Mouse (Mus musculus) B cell, adult 2 months (primary cell): ENCODE measurements around the gene Olfr1499.
"Not testable (repeated sequence)": the region's sequence is repeated elsewhere in the genome, so short reads cannot be mapped to it uniquely, and the experiment has no call there.

ENCODE experiments used
- DNase-seq, 2 experiments: peaks; one replicate each; pipeline ENCODE4 v3.0.0; 2022

Gene Olfr1499

DNA sequence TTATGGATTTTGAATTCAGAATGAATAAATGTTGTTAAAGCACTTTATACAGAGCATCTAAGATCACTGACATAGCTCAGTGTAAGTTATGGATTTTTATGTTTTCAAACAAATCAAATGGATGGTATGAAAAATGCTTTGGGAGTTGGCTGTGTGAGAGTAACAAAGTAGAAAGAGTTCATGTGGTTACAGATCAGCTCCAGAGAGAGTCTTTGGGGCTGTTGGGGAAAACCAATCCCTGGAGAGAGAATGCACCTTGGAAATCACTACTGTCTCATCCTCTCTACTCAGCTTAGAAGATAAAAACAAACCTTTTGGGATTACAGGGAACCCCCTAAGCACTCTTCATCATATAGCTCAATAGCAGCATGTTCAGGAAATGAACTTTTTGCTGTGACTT is at the start of gene Olfr1499:
TSS of gene Olfr1499 (minus strand) at position 101 of the 400 bp plus-strand sequence.
- DNase-seq: no peak

DNA sequence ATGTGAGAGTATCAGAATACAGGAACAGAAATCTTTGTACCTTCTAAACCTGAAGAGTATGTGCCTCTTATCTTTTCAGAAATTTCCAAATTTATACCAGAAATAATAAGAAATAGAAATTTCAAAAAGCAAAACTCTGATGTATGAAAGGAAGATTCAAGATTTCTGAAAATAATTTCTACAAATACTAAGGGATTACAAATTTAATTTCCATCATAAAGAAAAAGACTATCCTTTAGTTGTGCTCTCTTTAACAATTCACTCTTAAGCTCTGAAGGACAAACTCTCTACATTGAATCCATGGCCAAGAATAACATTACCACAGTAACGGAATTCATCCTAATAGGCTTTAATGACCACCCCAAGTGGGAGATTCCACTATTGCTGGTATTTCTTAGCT is 42.2 kb upstream of the Olfr1499 start, which contains the start of gene Olfr1502:
TSS of gene Olfr1502 (plus strand) at position 301 of the 400 bp plus-strand sequence.
- DNase-seq: no peak

DNA sequence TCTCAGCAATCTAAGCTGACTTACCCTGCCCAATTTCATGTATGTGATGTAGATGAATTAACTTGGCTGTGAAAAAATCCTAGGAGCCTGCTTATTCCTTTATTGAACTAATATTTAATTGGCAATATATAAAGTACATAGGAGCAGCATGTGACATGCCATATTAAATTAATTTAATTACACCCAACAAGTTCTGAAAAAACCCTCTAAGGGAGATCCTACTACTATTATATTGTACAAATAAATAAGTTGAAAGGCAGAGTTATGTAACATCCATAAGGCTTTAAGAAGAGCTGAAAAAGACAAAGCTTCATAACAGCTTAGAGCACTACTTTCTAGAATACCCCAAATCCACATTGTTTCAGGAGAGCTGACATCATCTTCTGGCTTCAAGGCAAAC is 31.3 kb upstream of the Olfr1499 start, which contains the start of gene Olfr1501:
TSS of gene Olfr1501 (minus strand) at position 101 of the 400 bp plus-strand sequence.
- not testable (repeated sequence) for DNase-seq

DNA sequence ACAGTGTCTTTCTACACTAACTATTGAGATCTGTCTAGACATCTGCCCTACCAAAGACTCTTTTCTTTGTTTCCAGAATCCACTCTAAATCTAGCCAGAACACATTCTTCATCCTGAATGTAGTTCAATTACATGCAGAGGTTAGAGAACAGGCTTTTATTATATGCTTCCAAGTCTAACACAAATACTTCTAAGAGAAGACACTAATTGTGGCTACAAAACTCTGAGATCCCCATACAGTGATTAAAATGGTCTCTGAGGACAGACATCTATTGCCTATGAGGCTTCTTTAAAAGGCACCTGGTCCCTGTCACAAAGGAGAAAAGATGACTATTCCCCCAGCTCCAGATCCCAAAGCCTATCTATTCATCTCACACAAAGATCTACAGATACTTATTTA is 11.1 kb upstream of the Olfr1499 start, which contains the start of gene Olfr1500:
TSS of gene Olfr1500 (minus strand) at position 101 of the 400 bp plus-strand sequence.
- DNase-seq: no peak

DNA sequence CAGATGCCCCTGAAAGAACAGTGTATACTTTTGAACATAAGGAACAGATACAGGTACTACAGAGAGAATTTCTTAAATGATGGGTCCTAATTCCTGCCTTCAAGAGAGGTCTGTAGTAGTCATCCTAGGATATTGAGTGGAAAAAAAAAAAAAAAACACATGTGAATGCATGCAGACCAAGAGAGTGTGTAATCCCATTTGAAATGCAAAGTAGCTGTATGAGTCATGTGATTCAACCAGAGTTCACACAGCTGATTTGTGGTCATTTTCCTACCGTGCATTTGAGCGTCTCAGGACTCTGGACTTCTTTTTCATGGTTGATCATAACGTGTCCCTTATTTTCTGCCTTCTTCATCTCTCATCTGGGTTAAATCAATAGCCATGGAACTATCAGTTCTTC is 9.2 kb upstream of the Olfr1499 start:
- DNase-seq: no peak

DNA sequence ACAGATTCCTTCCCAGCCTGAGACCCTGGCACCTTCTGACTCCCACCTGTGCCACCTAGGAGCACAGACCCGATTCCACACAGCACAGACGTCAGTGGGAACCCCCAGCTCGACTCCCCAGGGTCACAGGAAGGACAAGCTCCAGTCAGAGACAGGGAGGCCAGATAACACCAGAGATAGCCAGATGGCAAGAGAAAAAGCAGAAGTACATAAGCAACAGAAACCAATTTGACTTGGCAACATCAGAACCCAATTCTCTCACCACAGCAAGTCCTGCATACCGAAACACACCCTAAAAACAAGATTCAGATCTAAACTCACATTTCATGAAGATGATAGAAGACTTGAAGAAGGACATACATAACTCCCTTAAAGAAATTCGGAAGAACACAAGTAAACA is 1.6 kb upstream of the Olfr1499 start:
- DNase-seq: no peak

DNA sequence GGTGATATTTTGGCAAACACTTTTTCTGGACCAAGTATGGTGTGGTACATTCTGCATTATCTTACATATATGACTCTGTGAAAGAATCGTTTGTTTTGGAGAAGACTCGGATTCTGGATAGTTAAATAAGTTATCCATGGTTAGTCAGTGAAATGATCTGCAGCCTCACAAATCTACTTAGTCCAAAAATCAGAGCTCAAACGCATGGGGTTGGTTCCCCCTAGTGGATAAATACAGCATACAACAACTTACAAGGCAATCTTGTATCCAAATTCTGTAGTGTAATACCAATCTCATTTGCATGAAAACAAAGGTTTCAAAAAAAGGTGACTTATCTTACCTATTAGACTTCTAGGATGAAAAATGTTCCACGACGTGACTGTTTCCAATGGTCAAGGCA is 420 bp downstream of the Olfr1499 start:
- DNase-seq: no peak

DNA sequence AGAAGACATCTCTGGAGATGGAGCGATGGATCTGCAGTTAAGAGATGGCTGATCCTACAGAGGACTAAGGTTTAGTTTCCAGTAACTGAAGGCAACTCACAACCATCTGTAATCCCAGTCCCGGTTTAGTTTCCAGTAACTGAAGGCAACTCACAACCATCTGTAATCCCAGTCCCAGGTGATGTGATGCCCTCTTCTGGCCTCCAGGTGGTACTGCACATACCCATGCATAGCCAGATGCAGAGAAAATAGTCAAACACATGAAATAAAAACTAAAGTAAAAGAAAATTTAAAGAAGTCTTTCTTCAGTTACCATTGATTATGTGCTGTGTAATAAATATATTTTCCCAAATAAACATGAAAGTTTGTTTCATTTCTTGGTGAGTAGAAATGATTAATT is 6.4 kb downstream of the Olfr1499 start:
- no peak for DNase-seq

DNA sequence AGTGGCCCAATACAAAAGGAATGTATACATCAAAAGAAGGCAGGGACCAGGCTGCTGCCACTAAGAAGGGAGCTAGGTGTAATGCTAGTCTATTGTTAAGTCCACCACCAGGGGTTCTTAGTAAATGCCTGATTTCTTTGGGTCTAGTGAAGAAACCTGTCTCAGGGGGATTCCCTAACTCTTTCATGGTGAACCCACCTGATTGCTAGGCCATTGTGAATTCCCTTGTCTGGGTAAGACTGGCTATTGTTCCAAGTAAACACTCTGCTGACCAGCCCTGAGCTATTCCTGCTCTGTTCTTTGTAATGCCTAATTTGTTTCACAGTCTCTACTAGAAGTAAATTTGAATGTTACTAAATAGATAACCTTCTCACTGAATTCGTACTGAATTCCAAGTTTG is 13.8 kb downstream of the Olfr1499 start:
- DNase-seq: not testable (repeated sequence)

DNA sequence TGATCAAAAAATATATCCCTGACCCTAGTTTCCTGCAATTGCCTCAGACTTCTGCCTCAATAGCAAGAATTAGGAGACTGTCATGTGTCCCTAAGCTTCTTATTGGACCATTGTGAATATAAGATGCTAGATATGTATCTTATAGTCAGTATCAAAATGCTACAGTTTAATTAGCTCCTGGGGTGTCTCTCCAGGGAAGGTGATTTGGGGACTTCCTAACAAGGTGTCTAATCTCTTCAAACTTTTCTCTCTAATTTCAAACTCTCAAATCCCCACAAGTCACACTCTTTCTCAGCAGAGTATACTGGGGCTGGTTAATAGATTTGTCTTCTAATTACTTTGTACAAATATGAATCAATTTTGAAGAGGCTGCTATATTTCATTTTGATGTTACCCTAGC is 21.1 kb downstream of the Olfr1499 start, which contains the start of gene Olfr1497:
TSS of gene Olfr1497 (minus strand) at position 101 of the 400 bp plus-strand sequence.
- DNase-seq: no peak

DNA sequence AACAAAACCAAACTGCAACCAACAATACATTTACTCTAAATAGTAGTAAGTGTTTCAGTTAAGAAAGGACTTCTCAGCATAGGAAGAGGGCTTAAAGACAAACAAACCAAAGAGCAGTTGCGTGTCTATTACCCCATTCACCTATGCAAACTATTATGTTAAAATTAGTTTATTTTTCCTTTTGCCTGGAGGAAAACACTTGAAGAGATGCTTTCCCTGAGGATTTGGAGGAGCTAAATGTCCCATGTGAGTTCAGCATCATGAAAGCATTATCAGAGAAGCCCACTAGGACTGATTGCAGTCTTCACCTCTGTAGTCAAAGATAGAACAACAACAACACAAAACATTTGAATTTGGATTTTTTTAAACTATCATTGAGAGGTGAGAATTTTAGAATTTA is 41.7 kb downstream of the Olfr1499 start, which contains the start of gene Olfr1496:
TSS of gene Olfr1496 (plus strand) at position 301 of the 400 bp plus-strand sequence.
- DNase-seq: no peak

DNA sequence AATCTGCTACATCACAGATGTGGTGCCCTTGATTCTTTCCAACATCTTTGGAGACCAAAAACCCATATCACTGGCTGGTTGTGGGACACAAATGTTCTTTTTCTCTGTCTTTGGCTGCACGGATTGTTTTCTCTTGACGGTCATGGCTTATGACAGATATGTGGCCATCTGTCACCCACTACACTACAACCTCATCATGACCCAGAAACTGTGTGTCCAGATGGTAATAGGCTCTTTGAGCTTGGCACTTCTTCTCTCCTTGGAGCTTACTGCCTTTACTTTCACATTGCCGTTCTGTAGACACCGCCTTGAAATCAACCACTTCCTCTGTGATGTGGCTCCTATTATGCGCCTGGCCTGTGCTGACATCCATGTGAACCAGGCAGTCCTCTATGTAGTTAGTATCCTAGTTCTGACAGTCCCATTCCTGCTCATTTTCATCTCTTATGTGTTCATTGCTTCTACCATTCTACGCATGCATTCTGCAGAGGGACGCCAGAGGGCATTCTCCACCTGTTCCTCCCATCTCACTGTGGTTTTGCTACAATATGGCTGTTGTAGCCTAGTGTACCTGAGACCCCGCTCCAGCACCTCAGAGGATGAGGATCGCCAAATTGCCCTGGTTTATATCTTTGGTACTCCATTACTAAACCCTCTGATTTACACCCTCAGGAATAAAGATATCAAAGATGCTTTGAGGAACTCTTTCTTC is 50.5 kb downstream of the Olfr1499 start:
- DNase-seq: no peak

DNA sequence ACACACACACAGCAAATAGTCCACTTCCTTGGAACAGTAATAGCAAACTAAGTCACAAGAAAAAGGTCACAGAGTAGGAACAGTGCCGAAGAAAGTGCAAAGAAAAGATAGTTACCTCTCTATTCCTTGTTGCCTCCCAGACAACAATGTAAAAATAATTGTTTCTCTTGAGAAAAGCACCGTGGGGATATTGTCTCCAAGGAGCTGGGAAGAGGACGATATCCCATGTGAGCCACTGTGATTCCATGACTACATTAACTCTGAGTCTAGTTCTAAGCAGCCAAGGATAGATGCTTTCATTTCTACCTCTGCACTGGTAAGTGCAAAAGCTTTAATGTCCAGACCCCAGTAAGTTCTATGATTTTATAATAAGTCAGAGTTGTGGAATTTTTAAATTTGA is 54.9 kb downstream of the Olfr1499 start, which contains the start of gene Olfr1495:
TSS of gene Olfr1495 (plus strand) at position 301 of the 400 bp plus-strand sequence.
- no peak for DNase-seq
